Mouse (Mus musculus) liver, embryonic 14.5 days (tissue): ENCODE data around the gene Pts. TPM values are rescaled to one million over a fixed set of nuclear protein-coding genes. Genes with fewer than 3 reads are reported as not detected.

Source experiments
- ATAC-seq: fragments of 200-750 bp; cut with Nextera tagmentation; 2 replicates; pipeline ENCODE4 v1.8.0; 2017; ENCODE audit warnings: moderate number of reproducible peaks, mild to moderate bottlenecking, moderate library complexity; ENCODE audit not compliant: insufficient read depth
- DNase-seq, 3 experiments: peaks; one replicate each; pipeline ENCODE4 v3.0.0-alpha.2; 2012 to 2013; ENCODE audit warnings: low read depth in 3 of 3, low spot score in 3 of 3
- H3K27ac ChIP-seq: fragments of 300-500 bp; sonication (generic); 2 replicates; pipeline ENCODE4 v1.5.1; 2014; ENCODE audit warnings: moderate library complexity, mild to moderate bottlenecking, control low read depth, inconsistent platforms
- H3K27me3 ChIP-seq: fragments of 300-500 bp; sonication (generic); 2 replicates; pipeline ENCODE4 v1.6.1; 2014; ENCODE audit warnings: mild to moderate bottlenecking, low read length, moderate library complexity; ENCODE audit not compliant: control insufficient read depth, insufficient read depth
- H3K36me3 ChIP-seq: fragments of 300-500 bp; sonication (generic); replicated peaks from 2 replicates; pipeline ENCODE4 v1.6.1; 2014; ENCODE audit warnings: low read depth; ENCODE audit not compliant: control insufficient read depth, insufficient read depth
- H3K4me1 ChIP-seq, 2 experiments: fragments of 200-500 bp in 1 of 2; fragments of 300-500 bp in 1 of 2; sonication (generic) in 1 of 2; replicated peaks; 2 replicates each; pipeline ENCODE4 v1.6.1; 2012 to 2014; ENCODE audit warnings: antibody characterized with exemption in 1 of 2, inconsistent platforms in 1 of 2, low read length in 1 of 2; ENCODE audit not compliant: control insufficient read depth in 2 of 2, insufficient read depth in 2 of 2
- H3K4me2 ChIP-seq: fragments of 300-500 bp; sonication (generic); 2 replicates; pipeline ENCODE4 v1.6.1; 2014; ENCODE audit warnings: low read depth, mild to moderate bottlenecking, control low read depth, moderate library complexity
- H3K4me3 ChIP-seq, 2 experiments: fragments of 200-500 bp in 1 of 2; fragments of 300-500 bp in 1 of 2; sonication (generic) in 1 of 2; 2 replicates each; pipeline ENCODE4 v1.5.1; 2012 to 2014; ENCODE audit warnings: low read depth in 2 of 2, low read length in 2 of 2, mild to moderate bottlenecking in 2 of 2, control low read depth in 1 of 2, inconsistent platforms in 1 of 2, moderate library complexity in 1 of 2; ENCODE audit not compliant: insufficient read depth in 1 of 2
- H3K9ac ChIP-seq: fragments of 300-500 bp; sonication (generic); replicated peaks from 2 replicates; pipeline ENCODE4 v1.6.1; 2014; ENCODE audit warnings: mild to moderate bottlenecking, control low read depth, moderate library complexity
- H3K9me3 ChIP-seq: fragments of 300-500 bp; sonication (generic); 2 replicates; pipeline ENCODE4 v1.6.1; 2016; ENCODE audit warnings: low read length, mixed read lengths; ENCODE audit not compliant: control insufficient read depth
- CTCF ChIP-seq: IDR thresholded peaks from 2 replicates; pipeline ENCODE4 v1.5.1; 2016; ENCODE audit warnings: antibody characterized with exemption, low read depth, control low read depth
- EP300 ChIP-seq: IDR thresholded peaks from 2 replicates; pipeline ENCODE4 v1.6.1; 2016; ENCODE audit warnings: antibody characterized with exemption, low read depth
- WGBS: fragments of 180-500 bp; shearing (Covaris S2); extraction: QIAGEN DNeasy Blood & Tissue Kit; methylation state at CpG from one replicate; pipeline ENCODE4 v1.1.7; 2014; ENCODE audit not compliant: insufficient replicate concordance; 5-methylcytosine and 5-hydroxymethylcytosine counted together
- polyA plus RNA-seq, 2 experiments: library from polyadenylated mRNA; depleted of rRNA in 1 of 2; stranded (reverse) in 1 of 2; unstranded in 1 of 2; fragments of >200 nt; fragmentation: Nextera tagmentation in 1 of 2; extraction: Ambion mirVana in 1 of 2; gene quantifications; 2 replicates each; pipeline versions ENCODE4 v1.2.1 to v1.2.3; 2012 to 2014

Gene Pts
- polyA plus RNA-seq, 2 experiments: 23.7 to 34.4 TPM

DNA sequence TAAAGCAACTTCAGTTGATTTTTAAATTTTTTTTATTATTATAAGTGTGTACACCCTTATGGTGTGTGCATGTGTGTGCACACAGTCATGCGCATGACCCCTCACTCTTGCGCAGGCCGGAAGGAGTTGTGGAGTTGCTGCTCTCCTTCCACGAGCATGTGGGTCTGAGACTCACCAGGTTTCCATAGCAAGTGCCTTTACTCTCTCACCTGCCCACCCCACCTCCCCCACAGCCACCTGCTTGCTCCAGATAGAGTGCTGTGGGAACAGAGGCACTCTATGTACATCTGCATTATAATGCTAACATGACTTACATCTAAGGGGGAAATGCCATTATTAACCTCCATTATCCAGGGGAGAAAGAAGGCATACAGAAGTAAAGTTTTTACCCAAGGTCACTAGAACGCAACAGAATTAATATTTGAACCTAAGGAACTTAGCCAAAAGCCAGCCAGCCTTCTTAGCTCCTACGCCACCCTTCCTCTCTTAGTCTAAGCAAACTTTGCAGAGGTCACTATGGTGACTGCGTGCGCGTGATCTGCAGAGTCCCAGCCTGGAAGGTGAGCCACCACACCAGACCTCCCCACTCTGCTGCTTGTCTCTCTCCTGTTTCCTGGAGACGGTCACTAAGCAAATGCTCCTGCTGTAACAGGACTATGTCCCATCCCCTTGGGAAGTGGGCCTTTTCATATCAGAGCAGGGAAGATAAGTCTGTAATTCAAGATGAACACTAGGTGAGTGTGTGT lies 32.9 kb downstream of the Pts start:
- H3K27me3 ChIP-seq: no peaks in the 10 kb centered on the region
- no peak overlapping the region for H3K27ac ChIP-seq
- H3K9ac ChIP-seq: no peak overlapping the region
- H3K4me1 ChIP-seq: peaks cover 0 to 23% of the 10 kb centered on the region in 2 experiments; a peak in 3 of 4 replicates
- peak overlapping the region; percentile 41 for H3K4me2 ChIP-seq
- no peak for TF ChIP-seq EP300
- no peak for TF ChIP-seq CTCF
- no peak for DNase-seq
- H3K4me3 ChIP-seq: no peak overlapping the region
- no peaks in the 10 kb centered on the region for H3K9me3 ChIP-seq
- WGBS: 48% methylated on average over 10 of the region's 10 CpGs
- ATAC-seq: peak; percentile 18; the same call in 1 of the 2 replicates
- H3K36me3 ChIP-seq: no peaks in the 10 kb centered on the region

DNA sequence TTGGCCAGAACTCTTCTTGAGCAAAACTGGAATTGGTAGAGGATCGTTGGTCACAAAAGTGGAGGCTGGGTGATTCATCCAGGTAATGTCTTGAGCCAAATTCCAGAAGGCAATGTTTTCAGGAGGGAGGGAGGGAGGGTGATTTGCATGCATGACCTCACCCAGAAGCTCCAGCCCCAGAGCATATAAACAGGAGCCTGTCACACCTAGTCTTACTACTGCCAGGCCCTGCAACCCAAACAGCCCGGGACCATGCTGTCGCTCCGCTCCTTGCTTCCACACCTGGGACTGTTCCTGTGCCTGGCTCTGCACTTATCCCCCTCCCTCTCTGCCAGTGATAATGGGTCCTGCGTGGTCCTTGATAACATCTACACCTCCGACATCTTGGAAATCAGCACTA lies 34.2 kb downstream of the Pts start, which contains the start of gene Plet1:
TSS of gene Plet1 (plus strand) at position 215 of the 400 bp plus-strand sequence.
- no peaks in the 10 kb centered on the region for H3K27me3 ChIP-seq
- peaks cover 0 to 22% of the 10 kb centered on the region in 2 experiments; a peak in 3 of 4 replicates for H3K4me1 ChIP-seq
- TF ChIP-seq EP300: no peak
- no peak for TF ChIP-seq CTCF
- H3K9ac ChIP-seq: no peak within 1 kb of the TSS
- H3K4me3 ChIP-seq: no peak within 1 kb of the TSS
- DNase-seq (no peak), ATAC-seq (no peak)
- no peak within 1 kb of the TSS for H3K4me2 ChIP-seq
- no peaks in the 10 kb centered on the region for H3K9me3 ChIP-seq
- H3K27ac ChIP-seq: no peak within 1 kb of the TSS
- no peaks in the 10 kb centered on the region for H3K36me3 ChIP-seq
- 65% methylated on average over 6 of the region's 6 CpGs for WGBS

DNA sequence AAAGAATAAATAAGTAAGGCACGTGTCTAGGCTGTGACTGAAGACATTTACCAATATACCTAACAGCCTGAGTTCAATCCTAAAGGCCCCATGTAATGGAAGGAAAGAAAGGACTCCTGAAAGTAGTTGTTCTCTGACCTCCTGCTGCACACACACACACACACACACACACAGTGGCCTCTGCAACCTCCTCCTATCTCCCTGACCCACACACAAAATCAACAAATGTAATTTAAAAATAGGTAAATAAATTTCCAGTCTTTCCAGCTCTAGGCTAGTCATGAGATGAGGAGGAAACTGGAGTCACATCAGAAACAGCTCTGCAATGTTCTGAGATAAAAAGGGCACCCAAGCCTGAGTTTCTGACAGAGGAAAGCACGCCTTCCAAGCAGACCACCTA lies 34.7 kb downstream of the Pts start:
- no peak for TF ChIP-seq EP300
- no peak for TF ChIP-seq CTCF
- DNase-seq: no peak
- no peaks in the 10 kb centered on the region for H3K9me3 ChIP-seq
- WGBS: 51% methylated on average over 2 of the region's 2 CpGs
- H3K4me1 ChIP-seq: peaks cover 0 to 22% of the 10 kb centered on the region in 2 experiments; a peak in 3 of 4 replicates
- H3K36me3 ChIP-seq: no peaks in the 10 kb centered on the region
- H3K27ac ChIP-seq: no peak overlapping the region
- no peaks in the 10 kb centered on the region for H3K27me3 ChIP-seq
- H3K4me3 ChIP-seq: no peak overlapping the region
- H3K4me2 ChIP-seq: no peak overlapping the region
- H3K9ac ChIP-seq: no peak overlapping the region
- no peak for ATAC-seq

DNA sequence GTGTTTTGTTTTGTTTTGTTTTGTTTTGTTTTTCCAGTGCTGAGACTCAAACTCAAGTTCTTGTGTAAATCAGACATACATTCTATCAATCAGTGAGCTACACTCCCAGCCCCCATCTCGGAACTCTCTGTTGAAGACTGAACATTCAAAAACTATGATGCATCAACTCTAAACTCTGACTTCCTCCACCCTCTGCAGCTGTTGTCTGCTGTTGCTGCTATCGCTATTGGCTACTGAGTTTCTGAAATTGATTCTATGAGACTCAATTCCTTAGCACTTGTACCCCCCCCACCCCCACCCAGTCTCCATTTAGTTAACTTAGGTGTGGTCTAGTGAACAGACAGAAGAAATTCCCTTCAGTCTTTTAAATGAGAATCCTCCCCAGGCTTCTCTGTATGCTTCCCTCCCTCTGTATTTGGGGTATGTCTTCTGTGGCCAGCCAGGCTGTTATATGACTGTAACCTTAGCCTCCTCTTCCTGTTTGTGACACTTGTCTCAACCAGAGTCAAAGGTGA lies 36.9 kb downstream of the Pts start:
- no peak for DNase-seq
- ATAC-seq: no peak
- TF ChIP-seq EP300 (no peak), CTCF (no peak)
- 34% methylated on average over 2 of the region's 2 CpGs for WGBS
- Histone ChIP-seq H3K9ac (no peak overlapping the region), H3K9me3 (no peaks in the 10 kb centered on the region), H3K27ac (no peak overlapping the region), H3K4me3 (no peak overlapping the region), H3K4me2 (no peak overlapping the region), H3K27me3 (no peaks in the 10 kb centered on the region), H3K4me1 (peaks cover 0 to 15% of the 10 kb centered on the region in 2 experiments; a peak in 3 of 4 replicates), H3K36me3 (no peaks in the 10 kb centered on the region)

DNA sequence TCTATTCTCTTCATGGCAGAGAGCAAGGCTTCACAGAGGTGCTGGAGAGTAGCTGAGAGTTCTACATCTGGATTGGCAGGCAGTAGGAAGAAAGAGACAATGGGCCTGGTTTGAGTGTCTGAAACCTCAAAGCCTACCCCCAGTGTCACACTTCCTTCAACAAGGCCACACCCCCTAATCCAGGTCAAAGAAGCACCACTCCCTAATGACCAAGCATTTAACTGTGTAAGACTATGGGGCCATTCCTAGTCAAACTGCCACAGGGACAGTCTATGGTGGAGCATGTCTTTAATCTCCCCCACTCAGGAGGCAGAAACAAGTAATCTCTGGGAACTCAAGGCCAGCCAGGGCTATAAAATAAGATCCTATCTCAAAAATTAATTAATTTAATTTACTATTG lies 37.7 kb downstream of the Pts start:
- H3K4me1 ChIP-seq: peaks cover 0 to 9% of the 10 kb centered on the region in 2 experiments; a peak in 3 of 4 replicates
- no peak for ATAC-seq
- no peaks in the 10 kb centered on the region for H3K27me3 ChIP-seq
- no peak overlapping the region for H3K4me2 ChIP-seq
- H3K4me3 ChIP-seq: no peak overlapping the region
- no peaks in the 10 kb centered on the region for H3K36me3 ChIP-seq
- no peaks in the 10 kb centered on the region for H3K9me3 ChIP-seq
- no peak for DNase-seq
- TF ChIP-seq CTCF: no peak
- no peak overlapping the region for H3K27ac ChIP-seq
- no peak overlapping the region for H3K9ac ChIP-seq
